Mouse (Mus musculus) heart, postnatal 0 days (tissue): ENCODE measurements around the gene Pradc1. TPM values are rescaled to one million over a fixed set of nuclear protein-coding genes. Genes with fewer than 3 reads are reported as not detected.

Experiments used
- ATAC-seq: fragments of 200-750 bp; cut with Nextera tagmentation; 2 replicates; pipeline ENCODE4 v1.8.0; 2017; ENCODE audit warnings: low read depth, moderate number of reproducible peaks, moderate library complexity; ENCODE audit not compliant: insufficient read depth
- DNase-seq: peaks from one replicate; pipeline ENCODE4 v3.0.0-alpha.2; 2016; ENCODE audit warnings: low spot score
- H3K27ac ChIP-seq: fragments of 300-500 bp; sonication (generic); 2 replicates; pipeline ENCODE4 v1.5.1; 2014; ENCODE audit warnings: low read depth, mild to moderate bottlenecking
- H3K27me3 ChIP-seq: fragments of 300-500 bp; sonication (generic); 2 replicates; pipeline ENCODE4 v1.6.1; 2014; ENCODE audit warnings: low read length, mixed read lengths; ENCODE audit not compliant: control insufficient read depth, insufficient read depth
- H3K36me3 ChIP-seq: fragments of 300-500 bp; sonication (generic); replicated peaks from 2 replicates; pipeline ENCODE4 v1.6.1; 2014; ENCODE audit warnings: low read length, mixed read lengths; ENCODE audit not compliant: control insufficient read depth, insufficient read depth
- H3K4me1 ChIP-seq: fragments of 300-500 bp; sonication (generic); 2 replicates; pipeline ENCODE4 v1.6.1; 2014; ENCODE audit warnings: antibody characterized with exemption; ENCODE audit not compliant: control insufficient read depth, insufficient read depth
- H3K4me2 ChIP-seq: fragments of 300-500 bp; sonication (generic); 2 replicates; pipeline ENCODE4 v1.6.1; 2014; ENCODE audit warnings: low read depth, mild to moderate bottlenecking, low read length, moderate library complexity
- H3K4me3 ChIP-seq: fragments of 300-500 bp; sonication (generic); 2 replicates; pipeline ENCODE4 v1.5.1; 2014; ENCODE audit warnings: low read depth, low read length
- H3K9ac ChIP-seq: fragments of 300-500 bp; sonication (generic); replicated peaks from 2 replicates; pipeline ENCODE4 v1.6.1; 2014; ENCODE audit warnings: low read depth, low read length, mixed read lengths
- H3K9me3 ChIP-seq: fragments of 300-500 bp; sonication (generic); replicated peaks from 2 replicates; pipeline ENCODE4 v1.6.1; 2016; ENCODE audit warnings: low read length; ENCODE audit not compliant: control insufficient read depth
- CTCF ChIP-seq: IDR thresholded peaks from 2 replicates; pipeline ENCODE4 v1.5.1; 2016; ENCODE audit warnings: antibody characterized with exemption, control low read depth, low read depth
- EP300 ChIP-seq: IDR thresholded peaks from 2 replicates; pipeline ENCODE4 v1.6.1; 2016; ENCODE audit warnings: antibody characterized with exemption, low read depth
- WGBS: fragments of 180-500 bp; shearing (Covaris S2); extraction: QIAGEN DNeasy Blood & Tissue Kit; methylation state at CpG from one replicate; pipeline ENCODE4 v1.1.7; 2014; 5-methylcytosine and 5-hydroxymethylcytosine counted together
- polyA plus RNA-seq: library from polyadenylated mRNA; unstranded; fragments of >200 nt; fragmentation: Nextera tagmentation; extraction: Ambion mirVana; gene quantifications from 2 replicates; pipeline ENCODE4 v1.2.1, GENCODE M21; 2015
- total RNA-seq: library from RNA; depleted of rRNA; stranded (reverse); fragments of >200 nt; gene quantifications from 2 replicates; pipeline ENCODE4 v1.2.3, GENCODE M21; 2014; ENCODE audit warnings: low replicate concordance

Pradc1 gene
- total and polyA plus RNA-seq, 2 experiments from 2014 or later, result 20.4 to 33.9 TPM

DNA sequence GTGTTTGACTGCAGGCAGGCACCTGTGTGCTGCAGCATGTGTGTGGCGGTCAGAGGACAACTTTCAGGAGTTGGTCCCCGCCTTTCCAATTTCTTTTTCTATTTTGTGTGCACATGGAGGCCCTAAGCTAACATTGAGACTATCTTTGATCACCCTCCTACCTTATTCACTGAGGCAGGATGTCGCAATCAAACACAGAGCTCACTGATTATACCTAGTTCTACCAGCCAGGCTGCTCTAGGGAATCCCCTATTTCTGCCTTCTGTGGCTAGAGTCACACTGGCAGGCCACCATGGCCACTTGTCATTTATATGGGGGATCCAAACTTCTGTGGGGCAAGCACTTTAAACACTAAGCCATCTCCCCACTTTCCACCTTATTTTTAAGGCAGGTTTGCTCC is 37.9 kb upstream of the Pradc1 start:
- no peaks in the 10 kb centered on the region for H3K36me3 ChIP-seq
- H3K9me3 ChIP-seq, result no peaks in the 10 kb centered on the region
- 71% methylated on average over 3 of the region's 3 CpGs for WGBS
- no peak for ATAC-seq
- H3K9ac ChIP-seq, result no peak overlapping the region
- no peak for DNase-seq
- no peak for TF ChIP-seq CTCF
- no peak overlapping the region for H3K4me2 ChIP-seq
- H3K27ac ChIP-seq, result no peak overlapping the region
- H3K27me3 ChIP-seq, result peaks cover 20% of the 10 kb centered on the region
- no peaks in the 10 kb centered on the region for H3K4me1 ChIP-seq
- no peak overlapping the region for H3K4me3 ChIP-seq

DNA sequence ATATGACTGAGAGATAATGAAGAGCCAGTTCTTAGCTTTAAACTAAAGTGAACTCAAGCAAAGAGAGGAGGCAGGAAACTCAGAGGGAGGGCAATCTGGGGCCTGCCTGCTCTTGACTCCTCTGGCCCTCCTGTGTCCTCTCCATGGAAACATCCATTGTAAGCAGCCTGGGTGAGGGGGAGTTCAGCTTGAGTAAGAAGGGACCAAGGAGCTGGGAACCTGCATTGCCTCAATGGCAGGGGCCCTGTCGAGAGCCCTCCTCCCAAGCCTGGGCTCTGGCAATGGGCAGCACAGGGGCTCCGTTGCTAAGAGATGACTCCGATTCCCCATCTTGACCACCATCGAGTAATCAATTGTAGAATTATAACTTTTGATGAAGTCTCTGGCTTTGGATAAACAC is 36.7 kb upstream of the Pradc1 start:
- TF ChIP-seq CTCF, result no peak
- TF ChIP-seq EP300, result no peak
- H3K4me1 ChIP-seq, result no peaks in the 10 kb centered on the region
- no peak overlapping the region for H3K27ac ChIP-seq

DNA sequence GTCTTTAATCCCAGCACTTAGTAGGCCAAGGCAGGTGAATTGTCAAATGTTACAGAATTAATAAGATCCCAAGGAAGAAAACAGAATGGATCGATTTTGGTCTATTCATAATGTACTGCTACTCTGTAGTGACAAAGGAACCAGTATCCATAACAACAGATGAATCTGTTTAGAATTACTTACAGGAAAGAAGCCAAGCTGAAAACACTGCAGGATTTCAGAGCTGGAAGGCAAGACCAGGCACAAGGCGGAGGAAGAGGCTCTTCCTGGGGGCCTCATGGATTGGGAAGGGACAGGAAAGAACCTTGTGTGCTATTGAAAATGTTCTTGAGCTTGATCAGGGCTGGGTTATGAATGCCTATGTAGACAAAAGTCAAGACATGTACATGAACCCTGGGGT is 34.0 kb upstream of the Pradc1 start:
- Histone ChIP-seq H3K27me3 (peaks cover 40% of the 10 kb centered on the region), H3K9me3 (no peaks in the 10 kb centered on the region), H3K4me1 (no peaks in the 10 kb centered on the region), H3K4me3 (no peak overlapping the region), H3K27ac (no peak overlapping the region), H3K4me2 (no peak overlapping the region), H3K36me3 (no peaks in the 10 kb centered on the region), H3K9ac (no peak overlapping the region)
- 70% methylated on average over 2 of the region's 2 CpGs for WGBS
- DNase-seq (no peak), ATAC-seq (no peak)
- TF ChIP-seq CTCF (no peak), EP300 (no peak)

More for the DNA sequence above, 36.7 kb upstream of the Pradc1 start:
- H3K9ac ChIP-seq, result no peak overlapping the region
- no peak for ATAC-seq
- H3K27me3 ChIP-seq, result peaks cover 32% of the 10 kb centered on the region
- WGBS, result 72% methylated on average over 4 of the region's 4 CpGs
- no peaks in the 10 kb centered on the region for H3K9me3 ChIP-seq
- no peak overlapping the region for H3K4me2 ChIP-seq
- H3K4me3 ChIP-seq, result no peak overlapping the region
- no peak for DNase-seq
- no peaks in the 10 kb centered on the region for H3K36me3 ChIP-seq

DNA sequence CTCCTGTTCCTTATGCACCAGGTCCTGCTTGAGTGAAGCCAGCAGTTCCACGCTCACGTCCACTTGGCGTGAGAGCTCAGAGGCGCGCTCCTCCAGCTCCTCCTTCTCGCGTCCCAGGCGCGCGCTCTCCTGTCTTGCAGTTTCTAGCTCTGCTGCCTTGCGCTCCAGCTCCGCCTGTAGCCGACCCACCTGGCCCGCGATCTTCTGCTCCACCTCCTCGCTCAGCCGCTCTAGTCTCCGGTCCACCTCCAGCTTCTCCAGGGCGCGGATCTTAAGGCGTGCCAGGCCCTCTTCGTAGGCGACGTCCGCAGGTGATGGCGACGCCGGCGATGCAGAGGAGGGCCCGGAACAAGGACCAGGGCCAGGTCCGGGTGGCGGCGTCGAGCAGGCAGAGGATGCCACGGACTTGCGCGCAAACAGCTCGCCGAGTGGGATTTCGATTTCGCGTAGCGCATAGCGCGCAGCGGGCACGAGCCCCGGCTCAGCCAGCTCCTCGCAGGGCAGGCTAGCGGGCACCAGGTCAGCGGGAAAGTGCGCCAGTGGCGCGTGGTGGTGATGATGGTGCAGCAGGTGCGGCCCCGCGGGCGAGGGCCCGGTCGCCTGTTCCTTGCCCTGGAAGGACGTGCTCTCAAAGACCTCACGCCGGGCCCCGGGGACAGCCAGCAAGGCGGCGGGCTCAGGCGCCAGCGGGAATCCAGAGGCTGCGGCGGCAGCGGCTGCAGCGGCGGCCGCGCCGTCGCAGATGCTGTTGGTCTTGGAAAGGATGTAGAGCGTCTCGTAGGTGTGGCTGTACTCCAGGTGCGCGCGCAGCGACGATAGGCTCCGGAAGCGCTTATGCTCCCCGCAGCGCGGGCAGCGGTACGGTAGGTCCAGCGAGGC is 32.3 kb upstream of the Pradc1 start:
- no peaks in the 10 kb centered on the region for H3K9me3 ChIP-seq
- H3K27ac ChIP-seq, result no peak overlapping the region
- DNase-seq (no peak), ATAC-seq (no peak)
- H3K4me2 ChIP-seq, result peak overlapping the region; percentile 13; the same call in 1 of the 2 replicates
- H3K27me3 ChIP-seq, result peaks cover 47% of the 10 kb centered on the region
- no peak overlapping the region for H3K9ac ChIP-seq
- no peaks in the 10 kb centered on the region for H3K36me3 ChIP-seq
- H3K4me3 ChIP-seq, result peak overlapping the region; percentile 22
- no peak for TF ChIP-seq CTCF
- no peak for TF ChIP-seq EP300
- no peaks in the 10 kb centered on the region for H3K4me1 ChIP-seq
- 4% methylated on average over 87 of the region's 92 CpGs for WGBS

DNA sequence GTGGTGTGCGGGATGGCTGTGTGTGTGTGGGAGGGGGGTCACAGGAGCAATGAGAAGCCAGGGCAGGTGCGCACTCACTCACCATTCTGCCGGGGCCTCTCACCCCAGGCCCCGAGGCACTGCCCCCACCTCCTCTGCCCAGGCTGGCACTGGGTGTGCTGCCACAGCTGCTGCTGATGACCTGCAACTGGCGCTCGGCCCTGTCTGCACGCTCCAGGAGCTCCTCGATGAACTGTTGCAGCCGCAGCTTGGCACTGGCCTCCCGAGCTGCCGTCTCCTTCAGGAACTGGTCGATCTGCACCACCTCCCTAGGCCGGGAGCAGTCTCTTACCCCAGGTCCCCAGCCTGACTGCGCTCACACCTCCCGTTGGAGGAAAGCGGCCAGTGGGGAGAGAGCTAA is 28.9 kb upstream of the Pradc1 start:
- WGBS, result 66% methylated on average over 15 of the region's 16 CpGs
- peaks cover 50% of the 10 kb centered on the region for H3K27me3 ChIP-seq
- H3K4me3 ChIP-seq, result no peak overlapping the region
- ATAC-seq (no peak), DNase-seq (no peak)
- no peaks in the 10 kb centered on the region for H3K36me3 ChIP-seq
- no peak overlapping the region for H3K27ac ChIP-seq
- no peak overlapping the region for H3K9ac ChIP-seq
- no peaks in the 10 kb centered on the region for H3K4me1 ChIP-seq
- no peaks in the 10 kb centered on the region for H3K9me3 ChIP-seq
- H3K4me2 ChIP-seq, result no peak overlapping the region
- TF ChIP-seq CTCF (no peak), EP300 (no peak)

DNA sequence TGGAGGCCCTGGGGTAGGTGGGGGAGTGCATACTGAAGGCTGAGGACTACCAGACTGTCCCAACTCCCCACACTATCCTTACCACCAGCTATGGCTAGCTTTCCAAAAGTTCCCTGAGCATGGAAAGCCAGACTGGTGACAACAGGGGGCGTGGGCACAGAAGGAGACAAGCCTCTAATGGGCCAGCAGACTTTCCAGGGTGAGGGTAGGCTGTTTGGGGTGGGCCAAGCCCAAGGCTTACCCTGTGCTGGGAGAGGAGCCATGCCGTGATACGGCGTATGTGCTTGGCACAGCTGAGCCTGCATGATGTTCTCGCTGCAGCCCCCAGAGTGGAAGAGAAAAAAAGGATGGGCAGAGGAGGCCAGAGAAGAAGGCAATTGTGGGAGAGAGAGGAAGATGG is 28.2 kb upstream of the Pradc1 start:
- DNase-seq, result no peak
- H3K27me3 ChIP-seq, result peaks cover 43% of the 10 kb centered on the region

More for the DNA sequence above, 28.2 kb upstream of the Pradc1 start:
- WGBS, result 76% methylated on average over 5 of the region's 5 CpGs
- no peak for ATAC-seq
- no peaks in the 10 kb centered on the region for H3K9me3 ChIP-seq
- TF ChIP-seq EP300 (no peak), CTCF (no peak)
- no peak overlapping the region for H3K4me3 ChIP-seq
- no peak overlapping the region for H3K27ac ChIP-seq
- no peak overlapping the region for H3K4me2 ChIP-seq
- H3K4me1 ChIP-seq, result no peaks in the 10 kb centered on the region
- no peaks in the 10 kb centered on the region for H3K36me3 ChIP-seq
- no peak overlapping the region for H3K9ac ChIP-seq
